Mouse (Mus musculus) liver, postnatal 0 days (tissue): ENCODE measurements around the gene Ovca2.

ENCODE experiments used
- CTCF ChIP-seq: sonication (generic); IDR thresholded peaks from 2 replicates; pipeline ENCODE4 v1.5.1; 2016; ENCODE audit warnings: antibody characterized with exemption, low read depth
- EP300 ChIP-seq: IDR thresholded peaks from 2 replicates; pipeline ENCODE4 v1.6.1; 2016; ENCODE audit warnings: antibody characterized with exemption, low read depth, mild to moderate bottlenecking

- TF ChIP-seq CTCF (no peak), EP300 (no peak)
These were observed 5.4 kb upstream of the Ovca2 start for GRCm38 (mm10) chr11:75183917-75184570.
